Mouse (Mus musculus) regulatory T cell (primary cell): Measurements from ENCODE around the gene Stx16.

Experiments used
- in situ Hi-C: fragments of 300-600 bp; cut with MboI, MseI; formaldehyde crosslinking; loops from one replicate; pipeline ENCODE4 v1.15.1; 2025; ENCODE audit warnings: high pct_unique_total_duplicates

The Stx16 gene

GRCm38 (mm10) chr2:174122331-174122730 lies 46.2 kb downstream of the Stx16 start:
- in situ Hi-C loops: no loop called here

GRCm38 (mm10) chr2:174123731-174124130 lies 47.6 kb downstream of the Stx16 start:
- in situ Hi-C loops: no loop called here

GRCm38 (mm10) chr2:174126522-174127375 lies 50.6 kb downstream of the Stx16 start:
- in situ Hi-C loops: no loop called here

GRCm38 (mm10) chr2:174127376-174127713 lies 51.2 kb downstream of the Stx16 start:
- in situ Hi-C loops: no loop called here

- in situ Hi-C loops: no loop called here
These were observed 52.8 kb downstream of the Stx16 start for GRCm38 (mm10) chr2:174128926-174129325.

- in situ Hi-C loops: no loop called here
These were observed 54.5 kb downstream of the Stx16 start for GRCm38 (mm10) chr2:174130468-174131097.

GRCm38 (mm10) chr2:174132413-174132969 lies 56.4 kb downstream of the Stx16 start:
- in situ Hi-C loops: no loop called here
